12 mouse cellular contexts compared by ENCODE assay signal in genomic region chr8:105706426-105706825, GRCm38 (mm10). TPM values are rescaled to one million over a fixed set of nuclear protein-coding genes. Genes with fewer than 3 reads are reported as not detected.
A peak's percentile ranks its signal among the peaks of the same experiment; 100 is the strongest.
DNase-seq lines count a peak whose midpoint lies in the region; ATAC-seq and TF ChIP-seq lines count a peak whose summit lies in the region.
"Had no signal": no experiment of that assay in that cellular context is flagged by ENCODE, and none has a peak within 500 bp of the region (broad histone marks: within the 10 kb centered on the region; RNA-seq: fewer than 3 reads in every experiment).

No protein-coding gene starts in this region.

- H3K9me3 ChIP-seq in kidney, embryonic 14.5 days (ENCODE audit: control insufficient read depth, low read length), result no peaks in the 10 kb centered on the region
- H3K9me3 ChIP-seq in G1E (replicated peaks), result no peaks in the 10 kb centered on the region
- no peaks in the 10 kb centered on the region for H3K9me3 ChIP-seq in embryonic facial prominence, embryonic 11.5 days (replicated peaks; ENCODE audit: control insufficient read depth, low read length)
- H3K9me3 ChIP-seq in limb, embryonic 11.5 days (ENCODE audit: control insufficient read depth, low read length), result no peaks in the 10 kb centered on the region

- no peak for DNase-seq in kidney, adult 18-20 months
- DNase-seq in G1E (ENCODE audit: low spot score), result no peak
- DNase-seq in embryonic facial prominence, embryonic 11.5 days (ENCODE audit: low spot score), result no peak
- no peak for DNase-seq in limb, embryonic 11.5 days (ENCODE audit: low spot score)
- DNase-seq in embryo, embryonic 11 days, result no peak
- no peak for DNase-seq in layer of hippocampus, postnatal 36 days
- DNase-seq: right cerebral cortex, postnatal 14 days had no signal

- peak overlapping the region; percentile 91 for H3K4me2 ChIP-seq in kidney, embryonic 14.5 days (replicated peaks; ENCODE audit: low read depth, low read length)
- peak overlapping the region; percentile 88 for H3K4me2 ChIP-seq in embryonic facial prominence, embryonic 11.5 days (ENCODE audit: low read depth, low read length)
- H3K4me2 ChIP-seq in limb, embryonic 11.5 days (ENCODE audit: low read depth, severe bottlenecking), result peak overlapping the region; percentile 59

- TF ChIP-seq CTCF in G1E (IDR thresholded peaks at IDR 0.05; ENCODE audit: low read depth, low read length), result no peak

- H3K27me3 ChIP-seq in kidney, embryonic 14.5 days (ENCODE audit: control insufficient read depth, insufficient read depth, low read length), result no peaks in the 10 kb centered on the region
- no peaks in the 10 kb centered on the region; the same call in 1 of the 2 replicates for H3K27me3 ChIP-seq in G1E (ENCODE audit: insufficient read depth, low read length)
- H3K27me3 ChIP-seq in embryonic facial prominence, embryonic 11.5 days (ENCODE audit: control insufficient read depth, insufficient read depth, low read length), result no peaks in the 10 kb centered on the region
- H3K27me3 ChIP-seq in limb, embryonic 11.5 days (ENCODE audit: control insufficient read depth, insufficient read depth, low read length), result no peaks in the 10 kb centered on the region

- no peak overlapping the region for H3K9ac ChIP-seq in kidney, embryonic 14.5 days (ENCODE audit: low read depth, low read length)
- H3K9ac ChIP-seq in embryonic facial prominence, embryonic 11.5 days (replicated peaks; ENCODE audit: low read length), result no peak overlapping the region
- H3K9ac ChIP-seq in limb, embryonic 11.5 days (ENCODE audit: low read length), result peak overlapping the region; percentile 73; the same call in 1 of the 2 replicates

- ATAC-seq in kidney, embryonic 14.5 days (ENCODE audit: low FRiP score, low TSS enrichment), result no peak
- ATAC-seq in G1E (ENCODE audit: extremely low read depth, insufficient number of reproducible peaks, low FRiP score, poor library complexity, severe bottlenecking), result no peak
- no peak for ATAC-seq in embryonic facial prominence, embryonic 11.5 days (replicated peaks; ENCODE audit: insufficient number of reproducible peaks, low FRiP score, low TSS enrichment, low read depth)
- ATAC-seq in limb, embryonic 11.5 days (ENCODE audit: insufficient number of reproducible peaks, low FRiP score, low TSS enrichment, low read depth), result no peak

- no peak overlapping the region for H3K27ac ChIP-seq in kidney, embryonic 14.5 days (ENCODE audit: low read depth, low read length)
- no peak overlapping the region for H3K27ac ChIP-seq in embryonic facial prominence, embryonic 11.5 days (replicated peaks; ENCODE audit: low read depth, low read length)
- H3K27ac ChIP-seq in limb, embryonic 11.5 days (replicated peaks; ENCODE audit: low read depth, low read length), result no peak overlapping the region

- WGBS in kidney, embryonic 14.5 days, result 65% methylated on average over 12 of the region's 12 CpGs
- 81% methylated on average over 12 of the region's 12 CpGs for WGBS in embryonic facial prominence, embryonic 11.5 days
- 85% methylated on average over 12 of the region's 12 CpGs for WGBS in limb, embryonic 11.5 days

- H3K4me1 ChIP-seq in kidney, embryonic 14.5 days (ENCODE audit: control insufficient read depth, insufficient read depth, low read length), result peaks cover 6% of the 10 kb centered on the region
- peaks cover 55% of the 10 kb centered on the region for H3K4me1 ChIP-seq in G1E (ENCODE audit: insufficient read depth, low read depth, low read length)
- peaks cover 9% of the 10 kb centered on the region for H3K4me1 ChIP-seq in embryonic facial prominence, embryonic 11.5 days (ENCODE audit: control insufficient read depth, insufficient read depth, low read length)
- peaks cover 8% of the 10 kb centered on the region for H3K4me1 ChIP-seq in limb, embryonic 11.5 days (ENCODE audit: control insufficient read depth, insufficient read depth, low read length)

- H3K4me3 ChIP-seq in kidney, embryonic 14.5 days (ENCODE audit: low read length), result peak overlapping the region; percentile 69; the same call in 1 of the 2 replicates
- H3K4me3 ChIP-seq in G1E (ENCODE audit: low read depth, low read length), result peak overlapping the region; percentile 85; the same call in 1 of the 2 replicates
- H3K4me3 ChIP-seq in embryonic facial prominence, embryonic 11.5 days (ENCODE audit: low read depth, low read length), result peak overlapping the region; percentile 78; the same call in 1 of the 2 replicates
- H3K4me3 ChIP-seq in limb, embryonic 11.5 days (ENCODE audit: low read depth, low read length), result no peak overlapping the region

- H3K36me3 ChIP-seq in kidney, embryonic 14.5 days (ENCODE audit: control insufficient read depth, insufficient read depth, low read length), result peaks cover 15% of the 10 kb centered on the region
- peaks cover 47% of the 10 kb centered on the region for H3K36me3 ChIP-seq in G1E (replicated peaks)
- peaks cover 3% of the 10 kb centered on the region for H3K36me3 ChIP-seq in embryonic facial prominence, embryonic 11.5 days (replicated peaks; ENCODE audit: control insufficient read depth, insufficient read depth, low read depth, low read length)
- H3K36me3 ChIP-seq in limb, embryonic 11.5 days (ENCODE audit: control insufficient read depth, insufficient read depth, low read length), result peaks cover 2% of the 10 kb centered on the region; the same call in 1 of the 2 replicates

RNA-seq across cellular contexts. Expression of gene 4933405L10Rik, which starts 1.0 kb away (rescaled TPM):
- polyA plus RNA-seq in kidney, embryonic 14.5 days (2014; fragmentation: Nextera tagmentation; extraction: Ambion mirVana), result 0.16 TPM in 1 of 2 replicates, not detected in the other
- not detected in 2 replicates for total RNA-seq in G1E (2014; fragmentation: Nextera tagmentation)
- total RNA-seq in G1E (2017), result not detected in 2 replicates
- polyA plus RNA-seq in G1E (2012), result 0.05 and 0.13 TPM in 2 replicates
- polyA plus RNA-seq in embryonic facial prominence, embryonic 11.5 days (2014; fragmentation: Nextera tagmentation; extraction: Ambion mirVana), result 0.50 TPM in 1 of 2 replicates, not detected in the other
- 0.12 TPM in 1 of 2 replicates, not detected in the other for polyA plus RNA-seq in limb, embryonic 11.5 days (2014; fragmentation: Nextera tagmentation; extraction: Ambion mirVana)
- not detected for total RNA-seq in layer of hippocampus, postnatal 36 days (2021)
- total RNA-seq: adrenal gland, postnatal 4 days; layer of hippocampus, postnatal 10 days; megakaryocyte-erythroid progenitor cell, adult 5-6 weeks had no signal
- polyA plus RNA-seq: heart, postnatal 0 days had no signal

RNA-seq across cellular contexts. Expression of gene Enkd1, which starts 1.6 kb away (rescaled TPM):
- 33.0 and 36.2 TPM in 2 replicates for polyA plus RNA-seq in kidney, embryonic 14.5 days (2014; fragmentation: Nextera tagmentation; extraction: Ambion mirVana)
- total RNA-seq in G1E (2014; fragmentation: Nextera tagmentation) (9.5 and 16.8 TPM in 2 replicates), G1E (2017) (10.5 and 13.6 TPM in 2 replicates)
- 52.5 and 62.1 TPM in 2 replicates for polyA plus RNA-seq in G1E (2012)
- 31.2 and 36.7 TPM in 2 replicates for polyA plus RNA-seq in embryonic facial prominence, embryonic 11.5 days (2014; fragmentation: Nextera tagmentation; extraction: Ambion mirVana)
- 42.3 and 44.3 TPM in 2 replicates for polyA plus RNA-seq in limb, embryonic 11.5 days (2014; fragmentation: Nextera tagmentation; extraction: Ambion mirVana)
- 1 to 10 TPM; 9.0 to 9.4 TPM for total RNA-seq in layer of hippocampus, postnatal 36 days (2021)

RNA-seq across cellular contexts. Expression of gene Pard6a, which starts 5.5 kb away (rescaled TPM):
- polyA plus RNA-seq in kidney, embryonic 14.5 days (2014; fragmentation: Nextera tagmentation; extraction: Ambion mirVana), result 15.6 and 16.1 TPM in 2 replicates
- total RNA-seq in G1E (2014; fragmentation: Nextera tagmentation) (3.6 and 6.2 TPM in 2 replicates), G1E (2017) (18.5 and 19.6 TPM in 2 replicates)
- polyA plus RNA-seq in G1E (2012), result 6.2 and 6.6 TPM in 2 replicates
- 13.2 and 16.3 TPM in 2 replicates for polyA plus RNA-seq in embryonic facial prominence, embryonic 11.5 days (2014; fragmentation: Nextera tagmentation; extraction: Ambion mirVana)
- polyA plus RNA-seq in limb, embryonic 11.5 days (2014; fragmentation: Nextera tagmentation; extraction: Ambion mirVana), result 14.6 TPM in 2 replicates
- total RNA-seq in layer of hippocampus, postnatal 36 days (2021), result 10 to 100 TPM; 29.1 to 36.3 TPM

RNA-seq across cellular contexts. Expression of gene Acd, which starts 5.5 kb away (rescaled TPM):
- polyA plus RNA-seq in kidney, embryonic 14.5 days (2014; fragmentation: Nextera tagmentation; extraction: Ambion mirVana), result 50.3 and 62.0 TPM in 2 replicates
- total RNA-seq in G1E (2014; fragmentation: Nextera tagmentation), result 44.1 and 51.9 TPM in 2 replicates
- total RNA-seq in G1E (2017), result 25.8 and 28.7 TPM in 2 replicates
- 47.8 and 65.6 TPM in 2 replicates for polyA plus RNA-seq in G1E (2012)
- 53.8 and 56.5 TPM in 2 replicates for polyA plus RNA-seq in embryonic facial prominence, embryonic 11.5 days (2014; fragmentation: Nextera tagmentation; extraction: Ambion mirVana)
- polyA plus RNA-seq in limb, embryonic 11.5 days (2014; fragmentation: Nextera tagmentation; extraction: Ambion mirVana), result 68.9 and 71.5 TPM in 2 replicates
- 10 to 100 TPM; 37.1 to 38.7 TPM for total RNA-seq in layer of hippocampus, postnatal 36 days (2021)

RNA-seq across cellular contexts. Expression of gene Carmil2, which starts 20.4 kb away (rescaled TPM):
- polyA plus RNA-seq in kidney, embryonic 14.5 days (2014; fragmentation: Nextera tagmentation; extraction: Ambion mirVana), result 0.33 and 0.65 TPM in 2 replicates
- total RNA-seq in G1E (2014; fragmentation: Nextera tagmentation) (2.4 TPM in 1 of 2 replicates, not detected in the other), G1E (2017) (0.22 and 0.35 TPM in 2 replicates)
- polyA plus RNA-seq in G1E (2012), result 0.59 and 0.89 TPM in 2 replicates
- polyA plus RNA-seq in embryonic facial prominence, embryonic 11.5 days (2014; fragmentation: Nextera tagmentation; extraction: Ambion mirVana), result 0.88 and 1.8 TPM in 2 replicates
- polyA plus RNA-seq in limb, embryonic 11.5 days (2014; fragmentation: Nextera tagmentation; extraction: Ambion mirVana), result 0.45 and 0.73 TPM in 2 replicates
- total RNA-seq in layer of hippocampus, postnatal 36 days (2021), result 10 to 100 TPM; 69.3 to 72.7 TPM
